Mouse (Mus musculus) lung, postnatal 0 days (tissue): ENCODE results near the gene Raf1. TPM values are rescaled to one million over a fixed set of nuclear protein-coding genes. Genes with fewer than 3 reads are reported as not detected.

Experiments used
- ATAC-seq: fragments of 200-750 bp; cut with Nextera tagmentation; 2 replicates; pipeline ENCODE4 v1.8.0; 2017; ENCODE audit warnings: moderate library complexity
- DNase-seq: peaks from one replicate; pipeline ENCODE4 v3.0.0-alpha.2; 2016; ENCODE audit warnings: low spot score
- H3K27ac ChIP-seq: fragments of 300-500 bp; sonication (generic); 2 replicates; pipeline ENCODE4 v1.5.1; 2014; ENCODE audit warnings: antibody characterized with exemption, mild to moderate bottlenecking, low read length, mixed read lengths
- H3K27me3 ChIP-seq: fragments of 300-500 bp; sonication (generic); replicated peaks from 2 replicates; pipeline ENCODE4 v1.6.1; 2014; ENCODE audit warnings: low read length, mixed read lengths; ENCODE audit not compliant: insufficient read depth
- H3K36me3 ChIP-seq: fragments of 300-500 bp; sonication (generic); 2 replicates; pipeline ENCODE4 v1.6.1; 2014; ENCODE audit warnings: low read length, mixed read lengths; ENCODE audit not compliant: insufficient read depth
- H3K4me1 ChIP-seq: fragments of 300-500 bp; sonication (generic); 2 replicates; pipeline ENCODE4 v1.6.1; 2014; ENCODE audit warnings: antibody characterized with exemption, low read depth, low read length, mixed read lengths; ENCODE audit not compliant: insufficient read depth
- H3K4me2 ChIP-seq: fragments of 300-500 bp; sonication (generic); replicated peaks from 2 replicates; pipeline ENCODE4 v1.6.1; 2014; ENCODE audit warnings: low read depth, mild to moderate bottlenecking, low read length, moderate library complexity, mixed read lengths
- H3K4me3 ChIP-seq: fragments of 300-500 bp; sonication (generic); 2 replicates; pipeline ENCODE4 v1.5.1; 2014; ENCODE audit warnings: low read depth, low read length
- H3K9ac ChIP-seq: fragments of 300-500 bp; sonication (generic); replicated peaks from 2 replicates; pipeline ENCODE4 v1.6.1; 2014; ENCODE audit warnings: low read depth, mild to moderate bottlenecking
- H3K9me3 ChIP-seq: fragments of 300-500 bp; sonication (generic); 2 replicates; pipeline ENCODE4 v1.6.1; 2016; ENCODE audit warnings: low read length, mixed read lengths
- CTCF ChIP-seq: IDR thresholded peaks from 2 replicates; pipeline ENCODE4 v1.5.1; 2016; ENCODE audit warnings: antibody characterized with exemption, mild to moderate bottlenecking
- EP300 ChIP-seq: IDR thresholded peaks from 2 replicates; pipeline ENCODE4 v1.6.1; 2016; ENCODE audit warnings: antibody characterized with exemption, mild to moderate bottlenecking, control low read depth
- WGBS: fragments of 180-500 bp; shearing (Covaris S2); extraction: QIAGEN DNeasy Blood & Tissue Kit; methylation state at CpG from one replicate; pipeline ENCODE4 v1.1.7; 2014; 5-methylcytosine and 5-hydroxymethylcytosine counted together
- polyA plus RNA-seq: library from polyadenylated mRNA; unstranded; fragments of >200 nt; fragmentation: Nextera tagmentation; extraction: Ambion mirVana; gene quantifications from 2 replicates; pipeline ENCODE4 v1.2.1, GENCODE M21; 2015

Raf1 gene
- 58.9 and 60.6 TPM in 2 replicates for polyA plus RNA-seq

GRCm38 (mm10) chr6:115676452-115677128, at the start of gene Raf1:
Raf1 (minus strand) TSS chr6:115676635.
- Histone ChIP-seq H3K4me3 (peak within 1 kb of the TSS; percentile 99), H3K9me3 (no peaks in the 10 kb centered on the region), H3K9ac (peak within 1 kb of the TSS; percentile 99), H3K27ac (peak within 1 kb of the TSS; percentile 99), H3K4me2 (peak within 1 kb of the TSS; percentile 79), H3K4me1 (peaks cover 8% of the 10 kb centered on the region; the same call in 1 of the 2 replicates), H3K27me3 (no peaks in the 10 kb centered on the region), H3K36me3 (no peaks in the 10 kb centered on the region)
- no peak for TF ChIP-seq CTCF
- peak; percentile 40; the same call in 1 of the 2 replicates for TF ChIP-seq EP300
- DNase-seq: peak; percentile 99
- WGBS: under 1% methylated on average over 50 of the region's 51 CpGs
- ATAC-seq: peak; percentile 99

GRCm38 (mm10) chr6:115722246-115722645, 45.8 kb upstream of the Raf1 start:
- Histone ChIP-seq H3K27me3 (no peaks in the 10 kb centered on the region), H3K27ac (no peak overlapping the region), H3K4me2 (no peak overlapping the region), H3K4me1 (no peaks in the 10 kb centered on the region), H3K9me3 (no peaks in the 10 kb centered on the region), H3K36me3 (no peaks in the 10 kb centered on the region), H3K9ac (no peak overlapping the region), H3K4me3 (no peak overlapping the region)
- WGBS: 56% methylated on average over 5 of the region's 5 CpGs
- no peak for TF ChIP-seq CTCF
- peak; percentile 38; the same call in 1 of the 2 replicates for TF ChIP-seq EP300
- ATAC-seq: peak; percentile 27; the same call in 1 of the 2 replicates
- peak; percentile 58 for DNase-seq

- Histone ChIP-seq H3K27ac (peak overlapping the region; percentile 84), H3K4me3 (peak overlapping the region; percentile 17; the same call in 1 of the 2 replicates), H3K36me3 (no peaks in the 10 kb centered on the region), H3K27me3 (no peaks in the 10 kb centered on the region), H3K4me1 (no peaks in the 10 kb centered on the region), H3K9ac (no peak overlapping the region; the same call in 1 of the 2 replicates), H3K9me3 (no peaks in the 10 kb centered on the region), H3K4me2 (peak overlapping the region; percentile 51)
- peak; percentile 96 for ATAC-seq
- peak; percentile 63 for TF ChIP-seq CTCF
- no peak; the same call in 1 of the 2 replicates for TF ChIP-seq EP300
- WGBS: 2% methylated on average over 15 of the region's 15 CpGs
- DNase-seq: peak; percentile 95
These were observed 41.5 kb upstream of the Raf1 start for GRCm38 (mm10) chr6:115717715-115718558.

- Histone ChIP-seq H3K4me3 (no peak overlapping the region), H3K4me1 (no peaks in the 10 kb centered on the region), H3K36me3 (no peaks in the 10 kb centered on the region), H3K27me3 (no peaks in the 10 kb centered on the region), H3K9ac (no peak overlapping the region), H3K9me3 (no peaks in the 10 kb centered on the region), H3K27ac (peak overlapping the region; percentile 84), H3K4me2 (peak overlapping the region; percentile 22; the same call in 1 of the 2 replicates)
- 16% methylated on average over 8 of the region's 8 CpGs for WGBS
- ATAC-seq (peak; percentile 43), DNase-seq (peak; percentile 59)
- TF ChIP-seq EP300 (no peak), CTCF (no peak)
These were observed 40.7 kb upstream of the Raf1 start for GRCm38 (mm10) chr6:115717101-115717652.

GRCm38 (mm10) chr6:115711261-115711660, 34.8 kb upstream of the Raf1 start:
- H3K27ac ChIP-seq: no peak overlapping the region
- 81% methylated on average over 2 of the region's 3 CpGs for WGBS
- H3K9me3 ChIP-seq: no peaks in the 10 kb centered on the region
- no peak overlapping the region for H3K9ac ChIP-seq
- TF ChIP-seq CTCF (no peak), EP300 (no peak)
- DNase-seq: no peak
- H3K36me3 ChIP-seq: no peaks in the 10 kb centered on the region
- no peak overlapping the region for H3K4me2 ChIP-seq
- ATAC-seq: no peak
- H3K4me1 ChIP-seq: no peaks in the 10 kb centered on the region
- no peak overlapping the region for H3K4me3 ChIP-seq
- H3K27me3 ChIP-seq: no peaks in the 10 kb centered on the region

GRCm38 (mm10) chr6:115702901-115703300, 26.5 kb upstream of the Raf1 start:
- no peak overlapping the region for H3K4me2 ChIP-seq
- no peaks in the 10 kb centered on the region for H3K4me1 ChIP-seq
- no peak overlapping the region for H3K4me3 ChIP-seq
- TF ChIP-seq EP300 (no peak), CTCF (no peak)
- no peaks in the 10 kb centered on the region for H3K9me3 ChIP-seq
- no peaks in the 10 kb centered on the region for H3K27me3 ChIP-seq
- no peak overlapping the region for H3K27ac ChIP-seq
- 74% methylated on average over 5 of the region's 5 CpGs for WGBS
- ATAC-seq (no peak), DNase-seq (no peak)
- no peaks in the 10 kb centered on the region for H3K36me3 ChIP-seq
- no peak overlapping the region for H3K9ac ChIP-seq
